Mouse (Mus musculus): Measurements from ENCODE around the gene Cdk12. TPM values are rescaled to one million over a fixed set of nuclear protein-coding genes. Genes with fewer than 3 reads are reported as not detected.

The Cdk12 gene
- polyA plus RNA-seq, 1 experiment from 2014 or later, result 12.2 TPM

DNA sequence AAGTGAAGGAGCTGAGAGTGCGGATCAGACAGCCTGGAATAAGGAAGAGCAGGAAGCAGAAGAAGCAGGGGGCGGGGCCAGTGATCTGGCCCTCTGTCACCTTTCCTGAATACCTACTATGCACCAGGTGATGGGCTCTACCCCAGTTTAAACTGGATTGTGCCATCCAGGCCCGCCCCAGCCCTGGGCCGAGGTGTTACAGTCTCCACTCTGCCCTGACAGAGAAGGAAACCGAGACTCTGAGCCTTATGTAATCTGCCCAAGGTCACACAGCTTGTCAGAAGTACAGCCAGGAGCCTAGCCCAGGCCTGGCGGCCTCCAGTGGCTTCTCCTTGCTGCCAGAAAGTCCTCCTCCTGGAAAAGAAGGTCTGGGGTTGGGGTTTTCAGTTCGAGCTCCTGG is 94.9 kb downstream of the Cdk12 start:
- Histone ChIP-seq H3K4me3 (ENCODE audit: low read depth, low read length) (no peak overlapping the region), H3K27ac (replicated peaks; ENCODE audit: low read depth, low read length) (no peak overlapping the region), H3K36me3 (replicated peaks; ENCODE audit: control insufficient read depth, insufficient read depth, low read depth, low read length) (no peaks in the 10 kb centered on the region), H3K9me3 (replicated peaks; ENCODE audit: control insufficient read depth, low read length) (no peaks in the 10 kb centered on the region), H3K27me3 (ENCODE audit: control insufficient read depth, insufficient read depth, low read length) (peaks cover 19% of the 10 kb centered on the region), H3K9ac (replicated peaks; ENCODE audit: low read length) (no peak overlapping the region), H3K4me1 (ENCODE audit: control insufficient read depth, insufficient read depth, low read length) (no peaks in the 10 kb centered on the region; the same call in 1 of the 2 replicates), H3K4me2 (ENCODE audit: low read depth, low read length) (no peak overlapping the region)
- 10% methylated on average over 7 of the region's 7 CpGs for WGBS
- no peak for ATAC-seq (replicated peaks; ENCODE audit: insufficient number of reproducible peaks, low FRiP score, low TSS enrichment, low read depth)
- no peak for DNase-seq (ENCODE audit: low spot score)

DNA sequence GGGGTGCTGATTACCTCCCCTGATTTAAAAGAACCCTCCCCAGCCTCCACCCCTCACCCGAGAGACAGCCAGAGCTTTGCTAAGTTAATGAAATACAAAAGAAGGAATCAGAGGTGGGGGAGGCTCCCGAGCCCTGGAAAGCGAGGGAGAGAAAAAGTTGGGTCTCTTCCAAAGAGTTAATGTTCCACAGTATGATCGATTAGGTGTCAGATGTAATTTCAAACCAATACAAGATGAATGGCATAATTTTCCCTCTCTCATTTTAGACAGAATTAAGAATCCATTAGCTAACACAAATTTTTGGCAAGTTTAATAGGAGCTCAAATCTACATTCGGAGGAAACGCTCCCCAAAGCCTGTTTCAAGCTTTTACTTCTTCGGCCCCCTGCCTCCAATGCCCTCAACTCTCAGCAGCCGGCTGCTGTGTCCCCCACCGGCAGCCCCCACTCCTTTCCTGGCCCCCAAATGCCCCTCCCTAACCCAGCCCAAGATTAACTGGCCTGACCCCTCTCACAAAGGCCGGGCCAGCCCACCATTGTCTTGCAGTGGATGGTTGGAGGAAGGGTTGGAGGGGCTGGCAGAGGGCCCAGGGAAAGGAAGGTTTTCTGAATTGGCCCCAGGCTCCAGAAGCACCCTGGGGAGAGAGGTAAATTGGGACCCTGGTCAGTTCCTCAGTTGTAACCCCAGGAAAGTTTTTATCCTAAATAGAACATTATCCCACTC is 95.8 kb downstream of the Cdk12 start:
- Histone ChIP-seq H3K9ac (replicated peaks; ENCODE audit: low read length) (no peak overlapping the region), H3K4me3 (ENCODE audit: low read depth, low read length) (no peak overlapping the region), H3K27me3 (ENCODE audit: control insufficient read depth, insufficient read depth, low read length) (peaks cover 19% of the 10 kb centered on the region), H3K4me2 (ENCODE audit: low read depth, low read length) (no peak overlapping the region), H3K27ac (replicated peaks; ENCODE audit: low read depth, low read length) (no peak overlapping the region), H3K9me3 (replicated peaks; ENCODE audit: control insufficient read depth, low read length) (no peaks in the 10 kb centered on the region), H3K36me3 (replicated peaks; ENCODE audit: control insufficient read depth, insufficient read depth, low read depth, low read length) (no peaks in the 10 kb centered on the region), H3K4me1 (ENCODE audit: control insufficient read depth, insufficient read depth, low read length) (no peaks in the 10 kb centered on the region; the same call in 1 of the 2 replicates)
- DNase-seq (ENCODE audit: low spot score) (no peak), ATAC-seq (replicated peaks; ENCODE audit: insufficient number of reproducible peaks, low FRiP score, low TSS enrichment, low read depth) (no peak)
- WGBS, result 8% methylated on average over 10 of the region's 10 CpGs

DNA sequence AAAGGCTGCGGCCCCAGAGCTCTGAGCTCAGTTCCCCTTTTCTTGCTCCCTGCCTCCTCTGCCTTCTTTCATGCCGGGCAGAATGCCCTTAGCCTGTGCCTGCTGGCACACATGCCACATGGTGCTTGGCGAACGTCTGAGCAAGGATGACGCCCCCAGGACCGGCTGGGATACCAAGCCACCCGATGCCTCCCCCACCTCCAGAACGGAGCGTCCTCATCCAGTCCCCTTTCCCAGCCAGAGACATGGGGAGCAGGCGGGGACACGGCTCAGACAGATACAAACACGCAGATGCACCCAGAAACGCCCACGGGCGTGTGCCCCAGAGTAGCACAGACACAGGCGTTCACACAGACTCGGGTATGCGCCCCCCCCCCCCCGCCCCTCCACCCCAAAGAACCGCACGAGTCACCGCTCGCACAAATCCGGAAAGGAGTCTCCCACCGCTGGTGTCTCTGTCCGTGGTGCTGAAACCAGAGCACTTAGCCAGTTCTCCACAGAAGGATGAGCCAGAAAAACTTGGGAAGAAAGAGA is 111.0 kb downstream of the Cdk12 start:
- DNase-seq (ENCODE audit: low spot score), result peak; percentile 90
- Histone ChIP-seq H3K9me3 (replicated peaks; ENCODE audit: control insufficient read depth, low read length) (no peaks in the 10 kb centered on the region), H3K36me3 (replicated peaks; ENCODE audit: control insufficient read depth, insufficient read depth, low read depth, low read length) (no peaks in the 10 kb centered on the region), H3K4me3 (ENCODE audit: low read depth, low read length) (no peak overlapping the region), H3K27ac (replicated peaks; ENCODE audit: low read depth, low read length) (no peak overlapping the region), H3K4me1 (ENCODE audit: control insufficient read depth, insufficient read depth, low read length) (no peaks in the 10 kb centered on the region), H3K4me2 (ENCODE audit: low read depth, low read length) (0 out of 2 replicates have a peak overlapping the region, but pooled peaks have one; percentile 10), H3K9ac (replicated peaks; ENCODE audit: low read length) (no peak overlapping the region), H3K27me3 (ENCODE audit: control insufficient read depth, insufficient read depth, low read length) (peaks cover 38% of the 10 kb centered on the region)
- WGBS, result 2% methylated on average over 26 of the region's 26 CpGs
- no peak for ATAC-seq (replicated peaks; ENCODE audit: insufficient number of reproducible peaks, low FRiP score, low TSS enrichment, low read depth)

DNA sequence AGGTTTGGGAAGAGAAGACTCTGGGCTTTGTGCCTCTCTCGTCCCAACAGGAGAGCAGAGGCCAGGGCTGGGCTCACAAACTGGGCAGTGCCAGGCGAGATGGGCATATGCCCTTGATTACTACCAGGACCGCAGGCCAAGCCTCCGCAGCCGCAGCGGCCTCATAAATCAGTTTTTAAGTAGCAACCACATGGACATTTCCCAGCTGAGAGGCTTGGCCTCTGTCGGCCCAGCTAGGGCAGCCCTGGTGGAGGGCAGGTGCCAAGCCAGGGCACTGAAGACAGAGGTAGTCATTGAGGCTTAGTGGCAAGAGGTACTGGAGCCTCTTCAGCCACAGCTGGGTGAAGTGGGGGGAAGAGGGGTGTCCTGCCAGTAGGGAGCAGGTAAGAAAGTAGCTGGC is 114.6 kb downstream of the Cdk12 start:
- Histone ChIP-seq H3K36me3 (replicated peaks; ENCODE audit: control insufficient read depth, insufficient read depth, low read depth, low read length) (no peaks in the 10 kb centered on the region), H3K9ac (replicated peaks; ENCODE audit: low read length) (no peak overlapping the region), H3K4me3 (ENCODE audit: low read depth, low read length) (no peak overlapping the region), H3K27ac (replicated peaks; ENCODE audit: low read depth, low read length) (no peak overlapping the region), H3K4me2 (ENCODE audit: low read depth, low read length) (no peak overlapping the region), H3K4me1 (ENCODE audit: control insufficient read depth, insufficient read depth, low read length) (no peaks in the 10 kb centered on the region), H3K9me3 (replicated peaks; ENCODE audit: control insufficient read depth, low read length) (no peaks in the 10 kb centered on the region), H3K27me3 (ENCODE audit: control insufficient read depth, insufficient read depth, low read length) (peaks cover 70% of the 10 kb centered on the region)
- 2% methylated on average over 7 of the region's 7 CpGs for WGBS
- DNase-seq (ENCODE audit: low spot score) (no peak), ATAC-seq (replicated peaks; ENCODE audit: insufficient number of reproducible peaks, low FRiP score, low TSS enrichment, low read depth) (no peak)

DNA sequence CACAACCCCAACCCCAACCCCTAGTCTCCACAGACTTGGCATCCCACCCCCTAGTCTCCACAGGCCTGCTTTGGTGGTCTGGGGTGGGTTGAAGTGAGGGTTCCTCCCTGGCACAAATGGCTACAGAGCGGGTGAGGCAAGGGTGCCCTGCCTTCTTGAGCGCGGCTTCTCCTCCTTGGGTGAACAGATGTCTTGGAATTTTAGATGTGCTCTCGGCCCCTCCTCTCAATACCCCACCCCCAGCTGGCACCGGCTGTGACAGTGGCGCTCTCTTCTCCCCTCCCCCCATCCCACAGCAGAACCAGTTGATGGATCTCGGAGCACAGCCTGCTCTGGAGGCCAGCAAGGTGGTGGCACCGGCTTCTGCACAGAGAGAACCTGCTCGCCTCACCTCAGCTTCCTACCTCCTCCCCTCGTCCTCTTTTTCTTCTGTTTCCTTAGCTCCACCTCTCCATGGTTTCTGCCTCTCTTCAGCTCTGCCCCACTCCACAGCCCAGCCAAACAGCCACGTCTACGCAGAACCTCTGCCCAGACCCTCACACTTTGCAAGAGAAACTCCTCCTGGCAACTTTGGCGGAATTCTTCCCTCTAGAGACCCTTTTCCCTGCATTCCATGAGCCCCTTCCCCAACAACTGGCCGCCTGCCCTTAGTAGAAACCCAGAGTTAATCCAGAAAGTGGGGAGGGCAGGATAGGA is 115.7 kb downstream of the Cdk12 start:
- no peak for ATAC-seq (replicated peaks; ENCODE audit: insufficient number of reproducible peaks, low FRiP score, low TSS enrichment, low read depth)
- Histone ChIP-seq H3K4me3 (ENCODE audit: low read depth, low read length) (no peak overlapping the region), H3K9ac (replicated peaks; ENCODE audit: low read length) (no peak overlapping the region), H3K36me3 (replicated peaks; ENCODE audit: control insufficient read depth, insufficient read depth, low read depth, low read length) (no peaks in the 10 kb centered on the region), H3K4me2 (ENCODE audit: low read depth, low read length) (no peak overlapping the region), H3K4me1 (ENCODE audit: control insufficient read depth, insufficient read depth, low read length) (no peaks in the 10 kb centered on the region), H3K27ac (replicated peaks; ENCODE audit: low read depth, low read length) (no peak overlapping the region), H3K9me3 (replicated peaks; ENCODE audit: control insufficient read depth, low read length) (no peaks in the 10 kb centered on the region), H3K27me3 (ENCODE audit: control insufficient read depth, insufficient read depth, low read length) (peaks cover 80% of the 10 kb centered on the region)
- WGBS, result 2% methylated on average over 14 of the region's 14 CpGs
- DNase-seq (ENCODE audit: low spot score), result no peak

DNA sequence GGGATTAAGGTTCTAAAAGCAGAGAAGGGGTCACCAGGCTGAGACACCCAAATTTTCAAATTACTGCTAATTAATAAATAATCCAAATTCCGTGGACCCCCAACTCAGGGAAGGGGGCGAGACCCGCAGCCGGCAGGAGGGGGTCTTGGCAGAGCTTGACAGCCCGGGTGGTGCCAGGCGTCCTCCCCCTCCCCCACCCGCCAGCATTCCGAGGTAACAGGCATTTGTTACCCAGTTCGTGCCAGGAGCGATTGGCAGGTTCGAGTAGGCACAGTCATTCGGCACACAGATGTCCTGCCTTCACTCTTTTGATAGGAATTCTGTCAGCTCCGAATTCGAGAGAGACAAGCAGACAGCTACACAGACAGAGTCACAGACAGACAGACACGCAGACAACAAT is 116.3 kb downstream of the Cdk12 start:
- no peaks in the 10 kb centered on the region for H3K9me3 ChIP-seq (replicated peaks; ENCODE audit: control insufficient read depth, low read length)
- no peak overlapping the region for H3K4me3 ChIP-seq (ENCODE audit: low read depth, low read length)
- peaks cover 82% of the 10 kb centered on the region for H3K27me3 ChIP-seq (ENCODE audit: control insufficient read depth, insufficient read depth, low read length)
- H3K4me2 ChIP-seq (ENCODE audit: low read depth, low read length), result no peak overlapping the region
- no peak overlapping the region for H3K9ac ChIP-seq (replicated peaks; ENCODE audit: low read length)
- DNase-seq (ENCODE audit: low spot score) (no peak), ATAC-seq (replicated peaks; ENCODE audit: insufficient number of reproducible peaks, low FRiP score, low TSS enrichment, low read depth) (no peak)
- WGBS, result 3% methylated on average over 15 of the region's 15 CpGs
- no peak overlapping the region for H3K27ac ChIP-seq (replicated peaks; ENCODE audit: low read depth, low read length)
- no peaks in the 10 kb centered on the region for H3K36me3 ChIP-seq (replicated peaks; ENCODE audit: control insufficient read depth, insufficient read depth, low read depth, low read length)
- no peaks in the 10 kb centered on the region for H3K4me1 ChIP-seq (ENCODE audit: control insufficient read depth, insufficient read depth, low read length)

DNA sequence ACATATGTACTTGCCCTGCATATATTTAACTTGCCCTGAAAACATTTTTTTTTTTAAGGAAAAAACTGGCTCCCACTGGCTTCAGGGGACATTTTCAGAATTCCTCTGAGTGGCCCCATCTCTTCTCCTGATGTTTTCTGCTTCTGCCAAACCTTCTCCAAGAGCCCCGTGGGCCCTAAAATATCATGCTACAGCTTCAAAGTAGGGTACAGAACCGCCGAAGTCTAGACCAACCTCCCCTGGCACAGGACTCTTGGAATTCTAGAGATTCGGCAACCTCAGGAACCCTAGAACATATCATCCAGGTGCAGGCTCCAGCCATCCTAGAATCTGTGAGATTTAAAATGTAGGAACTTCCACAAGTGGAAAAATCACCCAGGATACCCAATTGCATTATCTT is 116.7 kb downstream of the Cdk12 start:
- no peaks in the 10 kb centered on the region for H3K36me3 ChIP-seq (replicated peaks; ENCODE audit: control insufficient read depth, insufficient read depth, low read depth, low read length)
- H3K9ac ChIP-seq (replicated peaks; ENCODE audit: low read length), result no peak overlapping the region
- H3K4me1 ChIP-seq (ENCODE audit: control insufficient read depth, insufficient read depth, low read length), result no peaks in the 10 kb centered on the region
- DNase-seq (ENCODE audit: low spot score) (no peak), ATAC-seq (replicated peaks; ENCODE audit: insufficient number of reproducible peaks, low FRiP score, low TSS enrichment, low read depth) (no peak)
- H3K4me3 ChIP-seq (ENCODE audit: low read depth, low read length), result no peak overlapping the region
- H3K4me2 ChIP-seq (ENCODE audit: low read depth, low read length), result no peak overlapping the region
- no peak overlapping the region for H3K27ac ChIP-seq (replicated peaks; ENCODE audit: low read depth, low read length)
- H3K9me3 ChIP-seq (replicated peaks; ENCODE audit: control insufficient read depth, low read length), result no peaks in the 10 kb centered on the region
- 14% methylated on average over 4 of the region's 4 CpGs for WGBS
- H3K27me3 ChIP-seq (ENCODE audit: control insufficient read depth, insufficient read depth, low read length), result peaks cover 83% of the 10 kb centered on the region

DNA sequence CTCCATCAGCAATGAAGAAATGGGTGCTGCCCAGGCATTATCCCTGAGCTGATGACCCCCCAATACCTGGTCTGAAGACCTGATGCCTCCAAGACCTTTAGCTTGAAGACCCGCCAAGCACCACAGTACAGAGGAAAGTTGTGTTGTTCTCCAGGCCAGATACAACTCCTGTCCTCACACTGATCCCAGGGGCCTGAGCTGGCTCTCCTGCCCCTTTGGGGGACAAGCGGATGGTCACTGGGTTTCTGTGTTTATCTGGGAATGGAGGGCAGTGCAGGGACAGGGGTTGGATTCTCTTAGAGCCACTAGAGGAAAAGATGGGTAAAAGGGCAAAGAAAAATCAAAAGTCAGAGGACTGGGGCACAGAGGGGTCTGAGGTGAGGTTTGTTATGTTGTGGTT is 117.1 kb downstream of the Cdk12 start:
- no peak for DNase-seq (ENCODE audit: low spot score)
- no peak for ATAC-seq (replicated peaks; ENCODE audit: insufficient number of reproducible peaks, low FRiP score, low TSS enrichment, low read depth)

More for the DNA sequence above, 117.1 kb downstream of the Cdk12 start:
- H3K9ac ChIP-seq (replicated peaks; ENCODE audit: low read length), result no peak overlapping the region
- H3K4me3 ChIP-seq (ENCODE audit: low read depth, low read length), result no peak overlapping the region
- WGBS, result 5% methylated on average over 2 of the region's 2 CpGs
- no peaks in the 10 kb centered on the region for H3K9me3 ChIP-seq (replicated peaks; ENCODE audit: control insufficient read depth, low read length)
- H3K27me3 ChIP-seq (ENCODE audit: control insufficient read depth, insufficient read depth, low read length), result peaks cover 86% of the 10 kb centered on the region
- H3K27ac ChIP-seq (replicated peaks; ENCODE audit: low read depth, low read length), result no peak overlapping the region
- no peaks in the 10 kb centered on the region for H3K4me1 ChIP-seq (ENCODE audit: control insufficient read depth, insufficient read depth, low read length)
- H3K4me2 ChIP-seq (ENCODE audit: low read depth, low read length), result no peak overlapping the region
- H3K36me3 ChIP-seq (replicated peaks; ENCODE audit: control insufficient read depth, insufficient read depth, low read depth, low read length), result no peaks in the 10 kb centered on the region

All from embryonic facial prominence, embryonic 11.5 days (tissue).